Mouse (Mus musculus): ENCODE results near the gene Fdps.

Fdps gene

GRCm38 (mm10) chr3:89101812-89102494, at the start of gene Fdps:
Gene Fdps (minus strand): TSS chr3:89101959.
- DNase-seq (ENCODE audit: low spot score): peak; percentile 98

GRCm38 (mm10) chr3:89148567-89148966, 46.8 kb upstream of the Fdps start:
- DNase-seq (ENCODE audit: low spot score): no peak

GRCm38 (mm10) chr3:89147979-89148311, 46.2 kb upstream of the Fdps start:
- no peak for DNase-seq (ENCODE audit: low spot score)

- peak; percentile 80 for DNase-seq (ENCODE audit: low spot score)
Observed at GRCm38 (mm10) chr3:89147101-89147978, 45.6 kb upstream of the Fdps start.

GRCm38 (mm10) chr3:89145566-89145965, 43.8 kb upstream of the Fdps start:
- DNase-seq (ENCODE audit: low spot score): no peak

- no peak for DNase-seq (ENCODE audit: low spot score)
Observed at GRCm38 (mm10) chr3:89144821-89145220, 43.1 kb upstream of the Fdps start.

GRCm38 (mm10) chr3:89136365-89136764, 34.6 kb upstream of the Fdps start:
- peak; percentile 90 for DNase-seq (ENCODE audit: low spot score)

- peak; percentile 47 for DNase-seq (ENCODE audit: low spot score)
Observed at GRCm38 (mm10) chr3:89135958-89136357, 34.2 kb upstream of the Fdps start, which contains the start of gene Pklr. Gene Pklr (plus strand): TSS chr3:89136142.

GRCm38 (mm10) chr3:89133752-89134151, 32.0 kb upstream of the Fdps start:
- peak; percentile 72 for DNase-seq (ENCODE audit: low spot score)

GRCm38 (mm10) chr3:89133063-89133450, 31.3 kb upstream of the Fdps start:
- DNase-seq (ENCODE audit: low spot score): no peak

GRCm38 (mm10) chr3:89132285-89133062, 30.7 kb upstream of the Fdps start:
- peak; percentile 69 for DNase-seq (ENCODE audit: low spot score)

GRCm38 (mm10) chr3:89131816-89132215, 30.1 kb upstream of the Fdps start:
- no peak for DNase-seq (ENCODE audit: low spot score)

- DNase-seq (ENCODE audit: low spot score): no peak
Observed at GRCm38 (mm10) chr3:89129908-89130307, 28.1 kb upstream of the Fdps start.

- no peak for DNase-seq (ENCODE audit: low spot score)
Observed at GRCm38 (mm10) chr3:89125981-89126380, 24.2 kb upstream of the Fdps start.

- DNase-seq (ENCODE audit: low spot score): no peak
Observed at GRCm38 (mm10) chr3:89124241-89124640, 22.5 kb upstream of the Fdps start.

GRCm38 (mm10) chr3:89123313-89123712, 21.6 kb upstream of the Fdps start:
- DNase-seq (ENCODE audit: low spot score): peak; percentile 88

- peak; percentile 62 for DNase-seq (ENCODE audit: low spot score)
Observed at GRCm38 (mm10) chr3:89115522-89115921, 13.8 kb upstream of the Fdps start.

GRCm38 (mm10) chr3:89113058-89113457, 11.3 kb upstream of the Fdps start:
- peak; percentile 64 for DNase-seq (ENCODE audit: low spot score)

- no peak for DNase-seq (ENCODE audit: low spot score)
Observed at GRCm38 (mm10) chr3:89108146-89108545, 6.4 kb upstream of the Fdps start.

- no peak for DNase-seq (ENCODE audit: low spot score)
Observed at GRCm38 (mm10) chr3:89107545-89107944, 5.8 kb upstream of the Fdps start.

GRCm38 (mm10) chr3:89106881-89107280, 5.1 kb upstream of the Fdps start:
- DNase-seq (ENCODE audit: low spot score): no peak

GRCm38 (mm10) chr3:89103291-89103595, 1.5 kb upstream of the Fdps start:
- no peak for DNase-seq (ENCODE audit: low spot score)
